Mouse (Mus musculus): ENCODE data around the gene Prkcz. TPM values are rescaled to one million over a fixed set of nuclear protein-coding genes. Genes with fewer than 3 reads are reported as not detected.
A peak's percentile ranks its signal among the peaks of the same experiment; 100 is the strongest.

Prkcz gene
- total and polyA plus RNA-seq, 2 experiments from 2014 or later = 92.5 to 103 TPM

GRCm38 (mm10) chr4:155308679-155309078 lies 52.5 kb downstream of the Prkcz start:
- peak overlapping the region; percentile 68; the same call in 1 of the 2 replicates for H3K27ac ChIP-seq (ENCODE audit: low read depth, low read length)
- H3K4me3 ChIP-seq (ENCODE audit: low read depth, low read length) = no peak overlapping the region
- no peak for DNase-seq
- H3K9ac ChIP-seq = no peak overlapping the region; the same call in 1 of the 2 replicates
- H3K4me1 ChIP-seq (ENCODE audit: insufficient read depth) = peaks cover 37% of the 10 kb centered on the region
- no peak for TF ChIP-seq CTCF (IDR thresholded peaks at IDR 0.05; ENCODE audit: low read depth)
- no peaks in the 10 kb centered on the region for H3K36me3 ChIP-seq (ENCODE audit: insufficient read depth)
- H3K4me2 ChIP-seq (ENCODE audit: low read depth) = no peak overlapping the region
- WGBS = 83% methylated on average over 12 of the region's 12 CpGs
- H3K27me3 ChIP-seq (ENCODE audit: insufficient read depth, low read length) = no peaks in the 10 kb centered on the region
- H3K9me3 ChIP-seq (ENCODE audit: low read length) = no peaks in the 10 kb centered on the region
- no peak for ATAC-seq

- H3K4me1 ChIP-seq (ENCODE audit: insufficient read depth) = peaks cover 37% of the 10 kb centered on the region
- H3K36me3 ChIP-seq (ENCODE audit: insufficient read depth) = no peaks in the 10 kb centered on the region
- under 1% methylated on average over 11 of the region's 11 CpGs for WGBS
- no peak overlapping the region; the same call in 1 of the 2 replicates for H3K9ac ChIP-seq
- H3K4me3 ChIP-seq (ENCODE audit: low read depth, low read length) = no peak overlapping the region
- H3K9me3 ChIP-seq (ENCODE audit: low read length) = no peaks in the 10 kb centered on the region
- H3K27me3 ChIP-seq (ENCODE audit: insufficient read depth, low read length) = no peaks in the 10 kb centered on the region
- H3K4me2 ChIP-seq (ENCODE audit: low read depth) = peak overlapping the region; percentile 27
- TF ChIP-seq CTCF (IDR thresholded peaks at IDR 0.05; ENCODE audit: low read depth) = peak; percentile 91
- DNase-seq (peak; percentile 89), ATAC-seq (peak; percentile 88)
- peak overlapping the region; percentile 68 for H3K27ac ChIP-seq (ENCODE audit: low read depth, low read length)
These were observed 53.1 kb downstream of the Prkcz start for GRCm38 (mm10) chr4:155308068-155308467.

GRCm38 (mm10) chr4:155307591-155307990 lies 53.6 kb downstream of the Prkcz start:
- H3K4me3 ChIP-seq (ENCODE audit: low read depth, low read length) = no peak overlapping the region
- ATAC-seq = no peak

GRCm38 (mm10) chr4:155306356-155307242 lies 54.6 kb downstream of the Prkcz start:
- H3K27ac ChIP-seq (ENCODE audit: low read depth, low read length) = peak overlapping the region; percentile 86
- H3K9ac ChIP-seq = no peak overlapping the region
- no peaks in the 10 kb centered on the region for H3K36me3 ChIP-seq (ENCODE audit: insufficient read depth)
- ATAC-seq (no peak), DNase-seq (no peak)
- H3K4me3 ChIP-seq (ENCODE audit: low read depth, low read length) = no peak overlapping the region
- TF ChIP-seq CTCF (IDR thresholded peaks at IDR 0.05; ENCODE audit: low read depth) = peak; percentile 22; the same call in 1 of the 2 replicates
- H3K9me3 ChIP-seq (ENCODE audit: low read length) = no peaks in the 10 kb centered on the region
- H3K27me3 ChIP-seq (ENCODE audit: insufficient read depth, low read length) = no peaks in the 10 kb centered on the region
- peaks cover 40% of the 10 kb centered on the region for H3K4me1 ChIP-seq (ENCODE audit: insufficient read depth)
- H3K4me2 ChIP-seq (ENCODE audit: low read depth) = 0 out of 2 replicates have a peak overlapping the region, but pooled peaks have one; percentile 36
- WGBS = 61% methylated on average over 24 of the region's 24 CpGs

More at GRCm38 (mm10) chr4:155307591-155307990, 53.6 kb downstream of the Prkcz start:
- WGBS = 82% methylated on average over 5 of the region's 5 CpGs
- Histone ChIP-seq H3K27ac (ENCODE audit: low read depth, low read length) (peak overlapping the region; percentile 68), H3K36me3 (ENCODE audit: insufficient read depth) (no peaks in the 10 kb centered on the region), H3K4me2 (ENCODE audit: low read depth) (peak overlapping the region; percentile 27), H3K9ac (no peak overlapping the region; the same call in 1 of the 2 replicates), H3K9me3 (ENCODE audit: low read length) (no peaks in the 10 kb centered on the region), H3K4me1 (ENCODE audit: insufficient read depth) (peaks cover 37% of the 10 kb centered on the region), H3K27me3 (ENCODE audit: insufficient read depth, low read length) (no peaks in the 10 kb centered on the region)
- no peak for TF ChIP-seq CTCF (IDR thresholded peaks at IDR 0.05; ENCODE audit: low read depth)
- no peak for DNase-seq

GRCm38 (mm10) chr4:155305531-155306031 lies 55.6 kb downstream of the Prkcz start:
- peak overlapping the region; percentile 86 for H3K27ac ChIP-seq (ENCODE audit: low read depth, low read length)
- H3K27me3 ChIP-seq (ENCODE audit: insufficient read depth, low read length) = no peaks in the 10 kb centered on the region
- ATAC-seq (peak; percentile 70), DNase-seq (peak; percentile 81)
- TF ChIP-seq CTCF (IDR thresholded peaks at IDR 0.05; ENCODE audit: low read depth) = no peak
- 6% methylated on average over 8 of the region's 8 CpGs for WGBS
- peaks cover 40% of the 10 kb centered on the region for H3K4me1 ChIP-seq (ENCODE audit: insufficient read depth)
- H3K36me3 ChIP-seq (ENCODE audit: insufficient read depth) = no peaks in the 10 kb centered on the region
- H3K9ac ChIP-seq = peak overlapping the region; percentile 22; the same call in 1 of the 2 replicates
- no peaks in the 10 kb centered on the region for H3K9me3 ChIP-seq (ENCODE audit: low read length)
- H3K4me3 ChIP-seq (ENCODE audit: low read depth, low read length) = no peak overlapping the region; the same call in 1 of the 2 replicates
- H3K4me2 ChIP-seq (ENCODE audit: low read depth) = peak overlapping the region; percentile 39

GRCm38 (mm10) chr4:155304508-155305096 lies 56.6 kb downstream of the Prkcz start:
- no peak for TF ChIP-seq CTCF (IDR thresholded peaks at IDR 0.05; ENCODE audit: low read depth)
- Histone ChIP-seq H3K4me3 (ENCODE audit: low read depth, low read length) (no peak overlapping the region), H3K9me3 (ENCODE audit: low read length) (no peaks in the 10 kb centered on the region), H3K27ac (ENCODE audit: low read depth, low read length) (peak overlapping the region; percentile 86), H3K9ac (no peak overlapping the region), H3K4me2 (ENCODE audit: low read depth) (no peak overlapping the region), H3K27me3 (ENCODE audit: insufficient read depth, low read length) (no peaks in the 10 kb centered on the region), H3K4me1 (ENCODE audit: insufficient read depth) (peaks cover 40% of the 10 kb centered on the region), H3K36me3 (ENCODE audit: insufficient read depth) (no peaks in the 10 kb centered on the region)
- no peak for ATAC-seq
- peak; percentile 18 for DNase-seq
- WGBS = 66% methylated on average over 7 of the region's 7 CpGs
